Mouse (Mus musculus) ES-E14 (cell line): ENCODE results near the gene Isg20l2. TPM values are rescaled to one million over a fixed set of nuclear protein-coding genes. Genes with fewer than 3 reads are reported as not detected.

Source experiments
- DNase-seq: peaks from one replicate; pipeline ENCODE4 v3.0.0-alpha.2; 2013; ENCODE audit warnings: low read depth, low spot score
- H3K27ac ChIP-seq: 2 replicates; pipeline ENCODE4 v1.5.1; 2012; ENCODE audit warnings: low read depth, mild to moderate bottlenecking, low read length, moderate library complexity, mixed read lengths; ENCODE audit not compliant: poor library complexity, insufficient read depth, severe bottlenecking
- H3K36me3 ChIP-seq: 2 replicates; pipeline ENCODE4 v1.6.1; 2012; ENCODE audit warnings: mild to moderate bottlenecking, low read length, moderate library complexity, mixed read lengths; ENCODE audit not compliant: control insufficient read depth, poor library complexity, insufficient read depth, severe bottlenecking
- H3K4me1 ChIP-seq, 2 experiments: fragments of 150-350 bp in 1 of 2; sonication (generic) in 1 of 2; 2 replicates each; pipeline ENCODE4 v1.6.1; 2012; ENCODE audit warnings: low read length in 2 of 2, mild to moderate bottlenecking in 1 of 2, mixed read lengths in 1 of 2; ENCODE audit not compliant: control insufficient read depth in 2 of 2, insufficient read depth in 2 of 2, poor library complexity in 1 of 2
- H3K4me3 ChIP-seq, 2 experiments: fragments of 150-350 bp in 1 of 2; sonication (generic) in 1 of 2; 2 replicates each; pipeline ENCODE4 v1.5.1; 2012; ENCODE audit warnings: low read length in 2 of 2, low read depth in 1 of 2, mild to moderate bottlenecking in 1 of 2, mixed read lengths in 1 of 2; ENCODE audit not compliant: insufficient read depth in 1 of 2, poor library complexity in 1 of 2, severe bottlenecking in 1 of 2
- H3K9ac ChIP-seq: 2 replicates; pipeline ENCODE4 v1.6.1; 2012; ENCODE audit warnings: low read depth, mild to moderate bottlenecking, low read length, mixed read lengths; ENCODE audit not compliant: poor library complexity, insufficient read depth, severe bottlenecking
- H3K9me3 ChIP-seq: fragments of 150-350 bp; sonication (generic); 2 replicates; pipeline ENCODE4 v1.6.1; 2012; ENCODE audit warnings: low read depth, mild to moderate bottlenecking, low read length; ENCODE audit not compliant: control insufficient read depth, insufficient read depth
- CHD2 ChIP-seq: IDR thresholded peaks from 2 replicates; pipeline ENCODE4 v1.6.1; 2014; ENCODE audit warnings: mild to moderate bottlenecking, low read depth, low read length, inconsistent platforms
- HCFC1 ChIP-seq: IDR thresholded peaks from 2 replicates; pipeline ENCODE4 v1.6.1; 2012; ENCODE audit warnings: low read length, inconsistent platforms, borderline replicate concordance; ENCODE audit not compliant: insufficient read depth
- MAFK ChIP-seq: IDR thresholded peaks from 2 replicates; pipeline ENCODE4 v1.6.1; 2014; ENCODE audit warnings: mild to moderate bottlenecking, low read depth, low read length, inconsistent platforms; ENCODE audit not compliant: insufficient read depth
- ZC3H11A ChIP-seq: IDR thresholded peaks from 2 replicates; pipeline ENCODE4 v1.6.1; 2012; ENCODE audit warnings: low read depth, mild to moderate bottlenecking, inconsistent platforms, low read length, borderline replicate concordance
- ZNF384 ChIP-seq: IDR thresholded peaks from 2 replicates; pipeline ENCODE4 v1.6.1; 2012; ENCODE audit warnings: low read depth, low read length, inconsistent platforms
- in situ Hi-C, 2 experiments: fragments of 600-800 bp; cut with MboI; formaldehyde crosslinking; loops; one replicate each; pipeline ENCODE4 v1.15.1; 2025; ENCODE audit warnings: low sequenced_read_pairs in 2 of 2, inconsistent platforms in 1 of 2; ENCODE audit not compliant: unreplicated experiment in 2 of 2
- total RNA-seq: library from RNA; depleted of rRNA; stranded (reverse); fragments of 300-350 nt; gene quantifications from 2 replicates; pipeline ENCODE4 v1.2.3, GENCODE M21; 2012

Gene Isg20l2
- total RNA-seq, 1 experiment, result 40.1 TPM

DNA sequence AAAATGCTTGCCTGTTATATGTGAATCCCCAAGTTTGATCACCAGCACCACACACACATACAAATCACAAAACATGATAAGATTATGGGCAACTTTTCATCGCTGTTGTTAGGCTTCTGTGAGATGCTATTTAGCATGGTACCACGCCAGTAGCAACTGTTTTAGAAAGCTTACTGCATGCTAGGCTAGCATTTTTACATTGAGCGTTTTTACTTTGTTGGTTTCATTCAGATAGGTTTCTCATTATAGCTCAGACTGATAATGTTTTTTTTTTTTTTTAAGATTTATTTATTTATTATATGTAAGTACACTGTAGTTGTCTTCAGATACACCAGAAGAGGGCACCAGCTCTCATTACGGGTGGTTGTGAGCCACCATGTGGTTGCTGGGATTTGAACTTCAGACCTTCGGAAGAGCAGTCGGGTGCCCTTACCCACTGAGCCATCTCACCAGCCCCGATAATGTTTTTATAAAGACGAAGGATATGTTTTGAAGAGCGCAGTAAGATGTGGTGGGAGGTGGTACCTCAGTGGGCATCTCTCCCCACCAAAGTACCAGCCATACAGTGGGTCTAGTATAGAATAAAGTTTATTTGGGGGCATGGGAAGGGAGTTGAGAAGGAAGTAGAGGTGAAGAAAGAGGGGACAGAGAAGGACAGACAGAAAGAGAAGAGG is 9.7 kb upstream of the Isg20l2 start:
- Histone ChIP-seq H3K4me3 (peak overlapping the region; percentile 73 to 95), H3K9me3 (no peaks in the 10 kb centered on the region), H3K9ac (peak overlapping the region; percentile 86; the same call in 1 of the 2 replicates), H3K36me3 (peaks cover 40% of the 10 kb centered on the region), H3K27ac (no peak overlapping the region; the same call in 1 of the 2 replicates), H3K4me1 (peaks cover 4% of the 10 kb centered on the region in 2 experiments; a peak in 2 of 4 replicates)
- in situ Hi-C loops, result no loop called here
- no peak for DNase-seq
- TF ChIP-seq ZNF384, result peak; percentile 58; the same call in 1 of the 2 replicates
- no peak for TF ChIP-seq ZC3H11A

DNA sequence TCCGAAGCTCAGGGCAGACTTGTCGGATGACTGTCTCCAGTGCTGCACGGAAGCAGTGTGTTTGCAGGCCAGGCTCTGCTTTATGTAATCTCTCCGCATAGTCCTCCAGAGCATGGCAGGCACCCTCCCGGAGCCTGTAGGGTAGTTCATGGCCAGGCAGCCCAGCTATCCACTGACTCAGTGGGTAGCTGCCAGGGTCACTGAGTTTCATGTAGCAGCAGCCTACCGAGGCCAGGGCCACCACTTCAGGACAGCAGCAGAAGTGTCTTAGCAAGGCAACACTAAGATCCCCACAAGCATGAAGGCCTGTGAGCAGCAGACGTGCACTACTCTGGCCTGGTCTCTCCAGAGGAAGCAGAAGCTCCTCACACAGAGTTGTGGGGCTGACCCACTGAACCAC is 5.1 kb upstream of the Isg20l2 start:
- in situ Hi-C loops, result no loop called here
- Histone ChIP-seq H3K9me3 (no peaks in the 10 kb centered on the region), H3K9ac (no peak overlapping the region), H3K4me3 (no peak overlapping the region), H3K4me1 (peaks cover 2 to 4% of the 10 kb centered on the region in 2 experiments; a peak in 1 of 4 replicates), H3K27ac (no peak overlapping the region), H3K36me3 (peaks cover 38% of the 10 kb centered on the region)
- no peak for DNase-seq
- TF ChIP-seq CHD2 (no peak), HCFC1 (no peak), ZNF384 (no peak), MAFK (no peak), ZC3H11A (no peak)

DNA sequence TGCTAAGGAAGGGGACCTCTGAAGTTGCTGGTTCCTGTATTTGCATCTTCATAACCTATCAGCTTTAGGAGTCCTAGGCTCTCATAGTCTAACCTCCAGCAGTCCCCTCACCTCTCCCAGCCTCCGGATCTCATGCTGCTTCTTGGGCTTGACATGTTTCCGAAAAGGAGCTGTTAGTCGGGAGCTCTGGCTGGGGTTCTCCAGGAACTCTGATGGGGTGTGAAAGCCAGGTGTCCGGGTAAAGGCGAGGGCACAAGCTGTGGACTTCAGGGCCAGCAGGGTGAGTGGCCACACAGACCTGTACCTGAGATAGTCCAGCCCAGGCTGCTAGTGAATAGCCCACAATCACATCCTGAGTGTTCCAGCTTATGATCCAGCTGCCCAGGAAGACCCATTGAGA is 2.7 kb upstream of the Isg20l2 start:
- H3K4me1 ChIP-seq, result peaks cover 2 to 7% of the 10 kb centered on the region in 2 experiments; a peak in 2 of 4 replicates
- in situ Hi-C loops, result no loop called here

DNA sequence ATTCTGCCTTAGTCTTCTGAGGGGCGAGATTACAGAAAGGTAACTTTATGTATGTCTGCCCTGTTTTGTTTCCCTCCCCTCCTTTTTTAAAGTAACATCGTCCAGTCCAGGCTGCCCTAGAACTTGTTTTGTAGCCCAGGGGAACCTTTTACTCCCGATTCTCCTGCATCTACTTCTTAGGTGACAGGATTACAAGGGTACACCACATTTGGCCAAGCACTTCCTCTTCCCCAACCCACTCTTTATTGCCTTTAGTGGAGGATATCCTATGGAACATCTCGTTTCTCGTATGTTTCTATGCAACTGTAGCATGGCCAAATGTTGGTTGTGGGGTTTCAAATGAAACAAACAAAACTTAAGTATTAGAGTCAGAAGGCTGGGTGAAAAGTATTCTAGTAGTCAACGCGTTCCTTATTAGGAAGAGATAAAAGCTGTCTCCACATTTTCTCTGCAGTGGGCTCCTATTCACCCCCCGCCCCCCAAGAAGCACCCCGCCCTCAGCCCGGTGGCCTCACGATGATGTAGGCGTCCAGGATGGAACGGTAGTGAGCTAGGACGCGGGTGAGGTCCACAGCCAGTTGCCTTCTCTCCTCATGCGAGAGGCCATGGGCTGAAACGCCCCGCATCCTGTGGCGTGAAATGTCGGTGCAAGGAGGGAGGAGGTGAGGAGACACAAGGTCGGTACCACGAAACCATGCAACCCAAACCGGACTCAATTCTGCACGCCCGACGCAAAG is 605 bp upstream of the Isg20l2 start:
- in situ Hi-C loops, result no loop called here

More for the DNA sequence above, 2.7 kb upstream of the Isg20l2 start:
- no peaks in the 10 kb centered on the region for H3K9me3 ChIP-seq
- TF ChIP-seq ZNF384, result no peak
- TF ChIP-seq CHD2, result no peak
- TF ChIP-seq MAFK, result no peak
- TF ChIP-seq ZC3H11A, result no peak
- TF ChIP-seq HCFC1, result no peak
- H3K36me3 ChIP-seq, result peaks cover 36% of the 10 kb centered on the region
- no peak overlapping the region for H3K27ac ChIP-seq
- DNase-seq, result no peak
- no peak overlapping the region for H3K4me3 ChIP-seq
- H3K9ac ChIP-seq, result no peak overlapping the region

More for the DNA sequence above, 605 bp upstream of the Isg20l2 start:
- Histone ChIP-seq H3K4me3 (peak overlapping the region; percentile 72 to 88), H3K36me3 (peaks cover 34% of the 10 kb centered on the region), H3K9me3 (no peaks in the 10 kb centered on the region), H3K9ac (peak overlapping the region; percentile 73), H3K27ac (peak overlapping the region; percentile 16; the same call in 1 of the 2 replicates), H3K4me1 (peaks cover 2 to 9% of the 10 kb centered on the region in 2 experiments; a peak in 2 of 4 replicates)
- no peak for TF ChIP-seq MAFK
- no peak for TF ChIP-seq ZC3H11A
- no peak for DNase-seq
